Mouse (Mus musculus): ENCODE data around the gene Zbtb38.
"Not testable (repeated sequence)": the region's sequence is repeated elsewhere in the genome, so short reads cannot be mapped to it uniquely, and the experiment has no call there.

The Zbtb38 gene

GRCm38 (mm10) chr9:96712045-96712444 lies 40.6 kb downstream of the Zbtb38 start:
- DNase-seq = no peak

- DNase-seq = no peak
These were observed 42.2 kb downstream of the Zbtb38 start for GRCm38 (mm10) chr9:96710241-96710946.

- DNase-seq = no peak
These were observed 43.7 kb downstream of the Zbtb38 start for GRCm38 (mm10) chr9:96708905-96709304.

- DNase-seq = no peak
These were observed 44.7 kb downstream of the Zbtb38 start for GRCm38 (mm10) chr9:96707964-96708363.

- DNase-seq = peak; percentile 89
These were observed 46.9 kb downstream of the Zbtb38 start for GRCm38 (mm10) chr9:96705576-96706285.

GRCm38 (mm10) chr9:96704935-96705334 lies 47.7 kb downstream of the Zbtb38 start:
- no peak for DNase-seq

- no peak for DNase-seq
These were observed 50.7 kb downstream of the Zbtb38 start for GRCm38 (mm10) chr9:96701891-96702290.

- DNase-seq = no peak
These were observed 53.2 kb downstream of the Zbtb38 start for GRCm38 (mm10) chr9:96699276-96700035.

- DNase-seq = no peak
These were observed 55.7 kb downstream of the Zbtb38 start for GRCm38 (mm10) chr9:96696788-96697492.

GRCm38 (mm10) chr9:96696141-96696561 lies 56.5 kb downstream of the Zbtb38 start:
- no peak for DNase-seq

- DNase-seq = no peak
These were observed 62.2 kb downstream of the Zbtb38 start for GRCm38 (mm10) chr9:96690461-96690863.

- DNase-seq = no peak
These were observed 63.6 kb downstream of the Zbtb38 start for GRCm38 (mm10) chr9:96689076-96689475.

GRCm38 (mm10) chr9:96688194-96688875 lies 64.3 kb downstream of the Zbtb38 start:
- DNase-seq = no peak

GRCm38 (mm10) chr9:96687591-96688186 lies 64.9 kb downstream of the Zbtb38 start:
- no peak for DNase-seq

GRCm38 (mm10) chr9:96685600-96686084 lies 67.0 kb downstream of the Zbtb38 start:
- no peak for DNase-seq

- DNase-seq = no peak
These were observed 67.6 kb downstream of the Zbtb38 start for GRCm38 (mm10) chr9:96684866-96685599.

GRCm38 (mm10) chr9:96684165-96684792 lies 68.4 kb downstream of the Zbtb38 start:
- DNase-seq = no peak

- no peak for DNase-seq
These were observed 74.0 kb downstream of the Zbtb38 start for GRCm38 (mm10) chr9:96678611-96679010.

- not testable (repeated sequence) for DNase-seq
These were observed 74.9 kb downstream of the Zbtb38 start for GRCm38 (mm10) chr9:96677711-96678110.

- no peak for DNase-seq
These were observed 76.0 kb downstream of the Zbtb38 start for GRCm38 (mm10) chr9:96676671-96677070.

Data from kidney, adult 18-20 months (tissue).